Mouse (Mus musculus) neural tube, embryonic 11.5 days (tissue): Measurements from ENCODE around the gene Lax1. TPM values are rescaled to one million over a fixed set of nuclear protein-coding genes. Genes with fewer than 3 reads are reported as not detected.

ENCODE experiments used
- ATAC-seq: fragments of 200-750 bp; cut with Nextera tagmentation; 2 replicates; pipeline ENCODE4 v1.8.0; 2017; ENCODE audit warnings: moderate number of reproducible peaks, mild to moderate bottlenecking, moderate TSS enrichment, moderate library complexity; ENCODE audit not compliant: insufficient read depth, low FRiP score, low TSS enrichment
- DNase-seq: peaks from one replicate; pipeline ENCODE4 v3.0.0-alpha.2; 2015; ENCODE audit warnings: low spot score
- H3K27ac ChIP-seq: fragments of 300-500 bp; sonication (generic); 2 replicates; pipeline ENCODE4 v1.5.1; 2014; ENCODE audit warnings: low read depth, mild to moderate bottlenecking, low read length
- H3K27me3 ChIP-seq: fragments of 300-500 bp; sonication (generic); 2 replicates; pipeline ENCODE4 v1.6.1; 2014; ENCODE audit warnings: mild to moderate bottlenecking, low read length, mixed read lengths; ENCODE audit not compliant: control insufficient read depth, insufficient read depth
- H3K36me3 ChIP-seq: fragments of 300-500 bp; sonication (generic); 2 replicates; pipeline ENCODE4 v1.6.1; 2014; ENCODE audit warnings: mild to moderate bottlenecking, low read length, moderate library complexity, mixed read lengths; ENCODE audit not compliant: control insufficient read depth, insufficient read depth
- H3K4me1 ChIP-seq: fragments of 300-500 bp; sonication (generic); 2 replicates; pipeline ENCODE4 v1.6.1; 2014; ENCODE audit warnings: low read length, mixed read lengths; ENCODE audit not compliant: control insufficient read depth, insufficient read depth
- H3K4me2 ChIP-seq: fragments of 300-500 bp; sonication (generic); 2 replicates; pipeline ENCODE4 v1.6.1; 2014; ENCODE audit warnings: low read depth, mild to moderate bottlenecking, moderate library complexity
- H3K4me3 ChIP-seq: fragments of 300-500 bp; sonication (generic); 2 replicates; pipeline ENCODE4 v1.5.1; 2014; ENCODE audit warnings: low read depth, low read length
- H3K9ac ChIP-seq: fragments of 300-500 bp; sonication (generic); 2 replicates; pipeline ENCODE4 v1.6.1; 2014; ENCODE audit warnings: mild to moderate bottlenecking, low read length
- H3K9me3 ChIP-seq: fragments of 300-500 bp; sonication (generic); 2 replicates; pipeline ENCODE4 v1.6.1; 2016; ENCODE audit warnings: low read length; ENCODE audit not compliant: control insufficient read depth
- WGBS: fragments of 180-500 bp; shearing (Covaris S2); extraction: QIAGEN DNeasy Blood & Tissue Kit; methylation state at CpG from one replicate; pipeline ENCODE4 v1.1.7; 2014; 5-methylcytosine and 5-hydroxymethylcytosine counted together
- polyA plus RNA-seq: library from polyadenylated mRNA; unstranded; fragments of >200 nt; fragmentation: Nextera tagmentation; extraction: Ambion mirVana; gene quantifications from 2 replicates; pipeline ENCODE4 v1.2.1, GENCODE M21; 2014

Lax1 gene
- polyA plus RNA-seq, 1 experiment from 2014 or later: 0.29 TPM

DNA sequence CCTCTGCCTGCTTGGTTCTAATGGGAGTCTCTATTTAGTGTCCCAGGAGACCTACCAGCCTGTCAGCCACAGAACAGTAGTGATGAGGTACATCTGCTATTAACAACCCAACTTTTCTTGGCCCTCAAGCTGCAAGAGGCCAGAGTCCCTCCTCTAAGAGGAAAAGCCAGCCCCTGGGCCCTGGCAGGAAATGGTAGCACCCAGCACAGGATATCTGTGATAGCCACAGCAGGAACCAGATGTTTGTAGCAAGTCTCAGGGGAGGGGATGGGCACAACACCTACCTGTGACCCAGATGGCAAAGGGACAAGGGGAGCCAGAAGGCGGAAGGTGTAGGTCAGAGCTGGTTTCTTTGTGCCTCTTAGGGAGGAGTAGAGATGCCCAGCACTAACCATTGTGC, 5.0 kb upstream of the Lax1 start:
- H3K9me3 ChIP-seq: no peaks in the 10 kb centered on the region
- 0 out of 2 replicates have a peak, but pooled peaks cover 4% of the 10 kb centered on the region for H3K4me1 ChIP-seq
- ATAC-seq (no peak), DNase-seq (no peak)
- H3K9ac ChIP-seq: no peak overlapping the region
- H3K4me2 ChIP-seq: no peak overlapping the region
- H3K4me3 ChIP-seq: no peak overlapping the region
- 100% methylated on average over 1 of the region's 1 CpGs for WGBS
- no peaks in the 10 kb centered on the region for H3K36me3 ChIP-seq
- H3K27me3 ChIP-seq: no peaks in the 10 kb centered on the region
- no peak overlapping the region for H3K27ac ChIP-seq

DNA sequence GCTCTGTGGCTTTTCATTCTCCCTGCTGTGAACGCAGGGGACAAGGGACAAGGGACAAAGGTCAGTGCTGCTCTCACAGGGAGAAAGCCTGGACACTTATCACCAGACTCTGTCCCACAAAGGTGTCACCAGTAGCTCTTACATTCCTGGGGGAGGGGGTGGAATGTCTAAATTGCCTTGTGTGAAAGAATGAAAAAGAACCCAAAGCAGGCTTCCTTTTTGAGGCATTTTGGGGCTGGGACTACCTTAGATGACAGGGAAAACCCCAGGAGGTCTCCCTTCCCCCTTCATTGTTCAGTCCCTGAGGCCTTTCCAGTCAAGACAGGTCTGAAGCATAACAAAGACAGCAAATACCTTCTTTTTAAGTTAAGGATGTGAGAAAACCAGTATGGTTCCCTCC, 4.4 kb upstream of the Lax1 start:
- H3K27me3 ChIP-seq: no peaks in the 10 kb centered on the region
- H3K9ac ChIP-seq: no peak overlapping the region
- WGBS: 0% methylated on average over 1 of the region's 1 CpGs
- H3K36me3 ChIP-seq: no peaks in the 10 kb centered on the region
- ATAC-seq (no peak), DNase-seq (no peak)
- H3K4me2 ChIP-seq: no peak overlapping the region
- H3K4me3 ChIP-seq: no peak overlapping the region
- H3K27ac ChIP-seq: no peak overlapping the region
- H3K4me1 ChIP-seq: 0 out of 2 replicates have a peak, but pooled peaks cover 4% of the 10 kb centered on the region
- no peaks in the 10 kb centered on the region for H3K9me3 ChIP-seq

DNA sequence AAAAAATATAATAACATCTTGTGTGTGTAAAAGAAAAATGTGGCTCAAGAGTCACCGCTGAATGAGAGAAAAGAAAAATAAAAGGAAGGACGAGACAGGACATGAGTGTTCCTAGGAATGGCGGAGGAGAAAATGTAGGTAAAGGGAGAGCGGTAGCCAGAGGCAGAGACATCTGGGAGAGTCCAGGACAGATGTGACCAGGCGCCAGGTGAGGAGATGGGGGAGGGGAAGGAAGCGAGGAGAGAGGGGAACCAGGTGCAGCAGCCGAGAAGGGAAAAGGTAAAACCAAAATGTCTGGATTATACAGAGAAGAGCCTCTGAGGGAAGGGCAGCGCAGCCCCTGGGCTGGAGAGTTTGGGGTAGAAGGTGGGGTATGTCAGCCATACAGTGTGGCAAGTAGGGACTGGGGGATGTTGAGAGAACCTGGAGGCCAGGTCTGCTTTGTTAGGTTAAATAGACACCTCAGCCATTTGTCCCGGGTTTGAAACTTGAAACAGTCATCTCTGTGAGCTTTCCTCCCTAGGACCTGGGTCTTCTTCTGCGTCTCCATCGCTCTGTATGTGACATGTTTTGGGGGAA, 3.7 kb upstream of the Lax1 start:
- Histone ChIP-seq H3K4me2 (no peak overlapping the region), H3K27me3 (no peaks in the 10 kb centered on the region), H3K27ac (no peak overlapping the region), H3K36me3 (no peaks in the 10 kb centered on the region), H3K4me1 (0 out of 2 replicates have a peak, but pooled peaks cover 4% of the 10 kb centered on the region), H3K9ac (no peak overlapping the region), H3K9me3 (no peaks in the 10 kb centered on the region), H3K4me3 (no peak overlapping the region)
- WGBS: 74% methylated on average over 11 of the region's 11 CpGs
- no peak for DNase-seq
- no peak for ATAC-seq

DNA sequence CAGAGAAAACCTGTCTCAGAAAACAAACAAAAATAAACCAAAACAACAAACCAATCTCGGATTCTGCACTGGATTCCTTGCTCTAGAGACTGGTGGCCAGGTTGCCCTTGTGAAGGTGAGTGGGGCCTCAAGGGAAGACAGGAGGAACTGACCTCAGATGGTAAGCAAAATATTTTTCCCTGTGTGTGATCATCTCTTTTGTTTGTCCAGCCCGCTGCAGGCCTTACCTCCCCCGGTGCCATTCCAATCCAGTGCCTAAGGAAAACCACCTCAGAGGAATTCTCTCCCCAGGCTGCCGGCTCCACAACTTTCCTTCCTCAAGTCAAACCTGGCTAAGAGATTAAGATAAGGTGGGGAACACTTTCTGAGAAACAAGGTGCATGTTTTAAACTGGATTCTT, 2.3 kb upstream of the Lax1 start:
- Histone ChIP-seq H3K27ac (no peak overlapping the region), H3K4me3 (no peak overlapping the region), H3K36me3 (no peaks in the 10 kb centered on the region), H3K4me1 (0 out of 2 replicates have a peak, but pooled peaks cover 4% of the 10 kb centered on the region), H3K9me3 (no peaks in the 10 kb centered on the region), H3K4me2 (no peak overlapping the region), H3K9ac (no peak overlapping the region), H3K27me3 (no peaks in the 10 kb centered on the region)
- no peak for ATAC-seq
- 46% methylated on average over 4 of the region's 4 CpGs for WGBS
- DNase-seq: no peak

DNA sequence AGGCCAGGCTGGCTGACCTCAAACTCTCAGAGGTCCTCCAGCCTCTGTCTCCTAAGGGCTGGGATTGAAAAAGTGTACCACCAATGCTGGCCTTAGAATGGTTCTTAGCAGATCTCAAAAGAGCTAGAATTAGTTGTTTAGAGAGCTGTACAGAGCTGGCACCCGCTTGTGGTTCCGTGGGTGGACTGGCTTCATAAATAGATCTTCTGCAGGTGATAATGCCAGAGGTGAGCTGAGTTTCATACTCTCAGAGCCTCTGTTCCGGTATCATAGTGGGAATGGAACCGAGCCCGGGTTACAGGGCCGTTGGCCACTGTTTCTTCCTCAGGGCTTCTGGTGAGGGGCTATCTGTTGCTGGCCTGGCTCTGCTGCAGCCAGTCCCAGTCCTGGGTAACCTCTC, 1.1 kb upstream of the Lax1 start:
- DNase-seq (no peak), ATAC-seq (no peak)
- 91% methylated on average over 6 of the region's 6 CpGs for WGBS
- no peak overlapping the region for H3K9ac ChIP-seq
- H3K4me3 ChIP-seq: no peak overlapping the region
- H3K36me3 ChIP-seq: no peaks in the 10 kb centered on the region
- no peaks in the 10 kb centered on the region for H3K27me3 ChIP-seq
- no peak overlapping the region for H3K27ac ChIP-seq
- H3K4me1 ChIP-seq: 0 out of 2 replicates have a peak, but pooled peaks cover 3% of the 10 kb centered on the region
- H3K9me3 ChIP-seq: no peaks in the 10 kb centered on the region
- H3K4me2 ChIP-seq: no peak overlapping the region

DNA sequence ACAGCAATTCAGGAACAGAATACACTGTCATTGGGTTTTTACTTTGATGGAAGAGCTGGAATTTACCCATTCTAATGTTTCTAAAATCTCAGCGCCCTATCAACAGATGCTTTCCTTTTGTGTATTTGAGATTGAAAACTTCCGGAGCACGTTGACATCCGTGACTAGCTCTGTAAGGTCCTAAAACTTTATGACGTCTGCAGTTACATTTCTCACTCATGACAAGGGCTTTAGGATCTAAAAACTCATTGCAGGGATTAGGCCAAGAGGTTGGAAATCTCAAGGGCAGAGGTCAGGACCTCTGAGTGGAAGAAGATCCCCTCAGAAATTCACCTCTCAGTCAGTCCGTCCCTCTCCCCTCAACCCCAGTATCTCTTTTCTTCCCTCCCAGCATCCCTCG, 1.6 kb downstream of the Lax1 start:
- 66% methylated on average over 7 of the region's 7 CpGs for WGBS
- Histone ChIP-seq H3K36me3 (no peaks in the 10 kb centered on the region), H3K9ac (no peak overlapping the region), H3K9me3 (no peaks in the 10 kb centered on the region), H3K4me1 (no peaks in the 10 kb centered on the region), H3K4me3 (no peak overlapping the region), H3K27me3 (no peaks in the 10 kb centered on the region), H3K27ac (no peak overlapping the region), H3K4me2 (no peak overlapping the region)
- ATAC-seq (no peak), DNase-seq (no peak)

DNA sequence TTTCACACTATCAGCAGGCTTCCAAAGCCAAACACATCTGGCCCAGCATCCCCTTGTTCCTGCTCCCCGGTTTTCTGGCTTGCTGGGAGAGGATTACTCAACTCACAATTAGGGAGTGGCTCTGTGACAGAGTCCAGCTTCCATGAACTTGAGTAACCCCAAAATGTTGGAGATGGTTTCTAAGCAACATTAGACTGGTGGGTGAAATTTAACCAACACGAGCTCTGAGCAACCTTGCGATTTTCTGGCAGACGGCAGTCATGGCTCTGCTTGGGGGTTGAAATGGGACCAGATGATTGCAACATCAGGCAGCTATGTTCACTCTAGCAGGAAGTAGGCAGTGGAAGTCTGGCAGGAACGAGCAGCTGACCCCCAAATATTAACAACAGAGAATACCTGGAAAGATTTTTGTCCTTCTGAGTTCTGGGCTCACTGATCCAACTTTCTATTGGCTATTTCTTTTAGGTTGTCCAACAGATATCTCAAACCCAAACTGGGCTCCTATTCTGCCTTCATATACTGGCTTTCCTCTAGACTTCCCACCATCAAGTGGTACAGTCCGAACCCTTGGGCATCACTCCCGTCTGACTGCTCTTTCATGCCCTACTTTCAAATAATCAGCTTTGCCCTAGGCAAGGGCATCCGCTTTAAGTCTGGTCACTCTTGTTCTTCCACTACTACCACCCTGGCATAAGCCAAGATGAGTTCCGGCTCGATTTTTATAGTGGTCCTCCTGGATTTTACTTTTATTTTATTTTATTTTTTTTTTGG, 4.0 kb downstream of the Lax1 start:
- H3K4me1 ChIP-seq: no peaks in the 10 kb centered on the region
- no peaks in the 10 kb centered on the region for H3K9me3 ChIP-seq
- H3K4me2 ChIP-seq: no peak overlapping the region
- ATAC-seq: no peak
- DNase-seq: no peak
- H3K27ac ChIP-seq: no peak overlapping the region
- no peaks in the 10 kb centered on the region for H3K27me3 ChIP-seq
- H3K4me3 ChIP-seq: no peak overlapping the region
- H3K36me3 ChIP-seq: no peaks in the 10 kb centered on the region
- no peak overlapping the region for H3K9ac ChIP-seq
- 88% methylated on average over 10 of the region's 10 CpGs for WGBS

DNA sequence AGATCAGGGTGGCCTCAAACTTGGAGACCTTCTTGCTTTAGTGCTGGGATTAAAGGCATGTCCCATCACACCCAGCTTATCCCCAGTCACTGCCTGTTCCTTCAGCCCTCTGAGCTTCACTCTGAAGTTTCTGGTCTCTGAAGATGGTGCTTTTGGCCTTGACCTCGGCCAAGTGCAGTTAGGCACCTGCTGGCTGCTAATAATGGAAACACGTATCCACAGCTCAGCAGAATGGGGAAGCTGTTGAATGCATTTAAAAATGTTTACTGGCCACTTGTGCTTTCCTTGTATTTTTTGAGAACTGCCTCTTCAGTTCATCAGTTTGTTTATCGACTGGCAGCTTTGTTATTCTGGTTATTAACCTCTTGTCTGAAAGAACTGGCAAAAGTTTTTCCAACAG, 18.1 kb downstream of the Lax1 start:
- 76% methylated on average over 3 of the region's 3 CpGs for WGBS
- H3K9ac ChIP-seq: no peak overlapping the region
- H3K4me2 ChIP-seq: no peak overlapping the region
- no peak overlapping the region for H3K4me3 ChIP-seq
- ATAC-seq: no peak
- no peak for DNase-seq
- H3K36me3 ChIP-seq: no peaks in the 10 kb centered on the region
- H3K9me3 ChIP-seq: no peaks in the 10 kb centered on the region
- no peaks in the 10 kb centered on the region for H3K27me3 ChIP-seq
- no peaks in the 10 kb centered on the region for H3K4me1 ChIP-seq
- no peak overlapping the region for H3K27ac ChIP-seq

DNA sequence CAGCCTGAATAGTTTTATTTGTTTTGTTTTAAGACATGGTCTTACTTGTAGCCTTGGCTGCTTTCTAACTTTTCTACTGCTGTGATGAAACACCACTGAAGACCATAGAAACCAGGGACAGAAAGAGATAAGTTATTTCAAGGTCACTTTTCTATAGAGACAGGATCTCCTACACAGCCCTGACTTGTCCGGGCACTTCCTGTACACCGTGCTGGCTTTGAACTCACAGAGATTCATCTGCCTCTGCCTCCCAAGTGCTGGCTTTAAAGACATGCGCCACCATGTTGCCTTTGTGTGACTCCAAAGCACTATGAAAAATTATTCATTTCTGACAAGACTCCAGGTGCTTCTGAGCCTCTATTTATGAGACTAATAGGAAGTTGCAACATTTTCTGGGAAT, 18.6 kb downstream of the Lax1 start:
- Histone ChIP-seq H3K4me1 (no peaks in the 10 kb centered on the region), H3K27me3 (no peaks in the 10 kb centered on the region), H3K27ac (no peak overlapping the region), H3K4me3 (no peak overlapping the region), H3K4me2 (no peak overlapping the region), H3K9ac (no peak overlapping the region), H3K9me3 (no peaks in the 10 kb centered on the region), H3K36me3 (no peaks in the 10 kb centered on the region)
- DNase-seq (no peak), ATAC-seq (no peak)
- WGBS: 91% methylated on average over 3 of the region's 3 CpGs
